Mouse (Mus musculus) heart, postnatal 4 days (tissue): ENCODE results near the gene Prss43. TPM values are rescaled to one million over a fixed set of nuclear protein-coding genes. Genes with fewer than 3 reads are reported as not detected.
"Not testable (repeated sequence)": the region's sequence is repeated elsewhere in the genome, so short reads cannot be mapped to it uniquely, and the experiment has no call there.

Source experiments
- DNase-seq: peaks from one replicate; pipeline ENCODE4 v3.0.0; 2021
- total RNA-seq, 2 experiments: library from RNA; stranded (reverse); gene quantifications; 2 replicates each; pipeline ENCODE4 v1.2.3; 2021

Gene Prss43
- total RNA-seq = not detected

DNA sequence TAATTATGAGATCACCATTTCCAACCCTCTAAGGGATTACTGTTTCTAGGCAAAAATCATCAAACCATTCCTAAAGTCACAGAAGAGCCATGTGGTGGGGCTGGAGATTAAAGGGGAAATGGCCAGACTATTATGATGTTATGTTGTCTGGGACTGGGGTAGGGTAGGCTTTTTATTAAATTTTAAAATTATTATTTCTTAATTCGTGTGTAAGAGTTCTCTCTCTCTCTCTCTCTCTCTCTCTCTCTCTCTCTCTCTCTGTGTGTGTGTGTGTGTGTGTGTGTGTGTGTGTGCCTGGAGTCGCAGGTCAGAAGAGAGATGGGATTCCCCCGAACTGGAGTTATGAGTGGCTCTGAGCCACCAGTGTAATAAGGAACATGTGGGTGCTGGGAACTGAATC, at the start of gene Prss43:
Gene Prss43 (plus strand): TSS at position 301 of the 400 bp plus-strand sequence.
- DNase-seq = no peak

DNA sequence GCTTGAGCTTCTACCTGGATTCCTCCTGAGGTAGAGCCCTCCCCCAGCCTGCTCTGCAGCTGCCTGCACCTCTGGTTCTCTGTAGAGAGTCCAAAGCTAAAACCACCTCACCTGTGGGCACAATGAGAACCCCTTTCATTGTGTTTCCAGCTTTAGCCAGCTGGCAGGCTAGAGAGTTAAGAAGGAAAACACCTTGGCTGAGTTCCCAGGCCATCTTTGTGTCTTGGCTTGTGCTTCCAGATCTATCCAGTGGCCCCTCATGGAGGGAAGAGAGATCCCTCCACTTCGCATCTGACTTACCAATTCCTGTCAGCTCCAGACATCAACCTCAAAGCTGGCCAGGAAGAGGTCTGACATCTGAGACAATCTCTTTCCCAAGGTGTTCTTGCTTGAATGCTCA, 48.4 kb upstream of the Prss43 start:
- DNase-seq = peak; percentile 34

DNA sequence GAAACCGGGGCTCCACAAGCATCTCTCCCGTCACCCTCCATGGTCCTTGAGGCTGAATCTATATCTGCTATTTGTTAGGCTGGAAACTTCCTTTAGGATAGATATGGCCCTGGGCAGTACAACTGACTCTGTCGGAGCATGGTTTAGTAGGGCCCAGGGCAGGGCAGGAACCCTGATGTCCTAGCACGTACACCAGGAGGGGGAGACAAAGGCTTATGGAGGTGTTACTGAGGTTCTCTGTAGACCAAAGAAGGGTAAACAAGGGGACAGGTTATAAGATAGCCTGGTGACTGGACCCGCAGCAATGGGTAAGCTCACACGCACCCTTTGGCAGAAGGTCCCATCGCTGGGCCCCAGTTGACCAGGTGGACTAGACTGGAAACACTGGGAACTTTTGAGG, 47.9 kb upstream of the Prss43 start:
- DNase-seq = no peak

DNA sequence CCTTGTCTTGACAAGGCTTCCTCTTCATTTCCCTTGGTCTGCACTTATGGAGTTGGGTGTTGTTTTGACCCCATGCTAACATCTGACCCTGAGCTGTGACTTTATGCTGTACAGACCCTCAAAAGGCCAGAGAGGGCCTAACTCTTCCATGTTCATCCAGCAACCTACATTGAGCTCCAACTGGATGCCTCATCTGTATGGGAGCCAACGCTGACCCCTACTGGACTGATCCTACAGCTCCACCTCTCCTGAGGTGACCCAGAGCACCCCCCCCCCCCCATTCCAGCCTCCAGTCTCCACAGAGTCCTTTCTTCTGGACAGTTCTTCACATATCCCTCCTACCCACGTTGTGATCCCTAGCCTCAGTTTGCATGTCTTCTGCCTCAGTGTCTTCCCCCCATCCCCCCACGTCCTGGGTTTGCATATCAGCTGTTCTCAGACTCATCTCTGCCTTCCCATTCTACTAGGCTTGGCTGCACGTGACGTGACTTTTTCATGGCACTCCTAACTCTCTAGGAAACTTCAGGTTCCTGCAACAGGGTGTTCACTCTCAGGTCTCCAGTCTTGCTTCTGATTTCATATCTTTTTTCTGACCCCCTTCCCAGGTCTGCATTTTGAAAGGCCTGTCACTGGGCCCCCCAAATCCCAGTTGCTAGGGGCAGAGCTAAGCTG, 47.1 kb upstream of the Prss43 start:
- peak; percentile 53 for DNase-seq

DNA sequence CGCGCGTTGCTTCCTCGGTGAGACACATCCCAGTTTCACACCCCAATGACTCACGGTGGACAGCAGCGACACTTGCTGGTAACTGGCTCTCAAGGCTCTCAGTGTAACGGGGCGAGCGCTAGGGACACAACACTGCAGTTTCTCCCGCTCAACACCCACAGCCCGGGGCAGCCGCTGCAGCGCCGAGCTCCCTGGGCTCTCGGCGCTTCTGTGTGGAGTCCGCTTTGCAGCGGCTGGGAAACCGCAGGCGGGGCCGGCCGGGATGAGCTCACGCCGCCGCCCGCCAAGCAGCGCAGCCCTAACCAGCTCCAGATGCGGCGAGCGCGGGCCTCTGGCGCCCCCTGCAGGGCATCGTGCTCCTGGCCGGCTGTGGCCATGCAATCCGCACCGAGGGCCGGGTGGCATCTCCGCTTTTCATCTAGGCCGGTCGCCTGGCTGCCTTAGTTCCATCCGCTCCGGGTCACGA, 45.2 kb upstream of the Prss43 start:
- peak; percentile 98 for DNase-seq

DNA sequence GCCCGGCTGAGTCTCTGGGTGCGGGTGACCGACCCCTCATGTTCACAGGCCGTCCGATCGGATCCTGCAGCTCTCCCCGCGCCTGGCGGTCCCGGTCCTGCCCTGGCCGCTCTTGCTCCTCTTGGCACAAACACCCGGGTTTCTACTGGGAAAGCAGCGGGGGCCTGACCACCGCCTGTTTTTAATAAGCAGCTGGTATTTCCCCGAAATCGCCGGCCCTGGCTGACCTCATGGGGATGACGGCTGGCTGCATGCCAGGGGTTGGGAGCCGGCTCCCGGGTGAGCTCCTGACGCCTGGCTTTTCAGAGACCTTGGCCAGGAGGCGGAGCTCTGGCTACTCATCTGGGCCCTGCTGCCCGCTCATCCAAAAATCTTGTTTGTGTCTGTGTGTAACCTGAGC, 44.8 kb upstream of the Prss43 start:
- DNase-seq = peak; percentile 95

DNA sequence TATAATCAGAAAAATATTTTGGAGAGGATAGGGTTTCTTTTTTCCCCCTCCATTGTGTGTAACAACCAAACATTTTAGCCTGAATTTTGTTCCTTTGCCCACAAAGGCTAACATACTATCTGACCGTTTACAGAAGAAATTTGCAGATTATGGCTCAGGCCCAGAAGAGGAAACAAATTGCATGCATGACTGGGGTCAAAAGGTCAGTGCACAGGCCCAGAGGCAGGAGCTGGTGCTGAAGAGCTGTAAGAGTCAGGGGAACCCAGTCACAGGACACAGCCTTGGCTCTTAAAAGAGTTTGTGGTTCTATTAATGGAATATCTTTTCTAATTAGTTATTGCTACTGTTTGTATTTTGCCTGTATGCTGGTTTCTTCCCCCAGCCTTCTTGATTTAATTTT, 42.9 kb upstream of the Prss43 start:
- no peak for DNase-seq

DNA sequence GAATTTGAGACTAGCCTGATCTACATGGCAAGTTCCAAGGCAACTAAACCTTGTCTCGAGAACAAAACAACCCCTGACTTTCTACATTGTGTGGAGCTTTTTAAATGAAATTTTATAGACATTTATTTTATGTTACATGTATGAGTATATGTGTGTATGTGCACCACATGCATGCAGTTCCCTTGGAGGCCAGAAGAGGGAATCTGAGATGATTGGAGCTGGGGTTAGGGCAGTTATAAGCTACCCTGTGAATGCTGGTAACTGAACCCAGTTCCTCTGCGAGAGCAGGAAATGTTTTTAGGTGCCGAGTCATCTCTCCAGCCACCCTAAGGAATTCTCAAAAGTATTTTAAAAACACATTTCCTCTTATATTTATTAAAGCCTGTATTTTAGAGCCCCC, 38.3 kb upstream of the Prss43 start:
- DNase-seq = no peak

DNA sequence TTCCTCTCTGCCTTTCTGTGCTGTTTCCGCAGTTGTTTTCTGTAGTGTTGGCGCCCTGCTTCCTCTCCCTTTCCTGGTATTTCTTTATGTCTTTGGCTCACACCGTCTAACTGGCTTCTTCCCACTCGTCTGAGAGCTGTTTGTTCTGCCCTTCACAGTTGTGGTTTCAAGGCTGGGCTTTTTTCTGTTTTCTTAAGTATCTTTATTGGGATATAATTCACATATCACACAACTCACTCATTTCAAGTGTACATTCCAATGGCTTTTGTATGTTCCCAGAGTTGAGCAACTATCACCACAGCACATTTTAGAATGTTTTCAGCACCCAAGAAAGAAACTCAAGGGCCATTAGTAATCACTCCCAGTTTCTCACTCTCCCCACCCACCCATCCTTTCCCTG, 36.0 kb upstream of the Prss43 start:
- no peak for DNase-seq

DNA sequence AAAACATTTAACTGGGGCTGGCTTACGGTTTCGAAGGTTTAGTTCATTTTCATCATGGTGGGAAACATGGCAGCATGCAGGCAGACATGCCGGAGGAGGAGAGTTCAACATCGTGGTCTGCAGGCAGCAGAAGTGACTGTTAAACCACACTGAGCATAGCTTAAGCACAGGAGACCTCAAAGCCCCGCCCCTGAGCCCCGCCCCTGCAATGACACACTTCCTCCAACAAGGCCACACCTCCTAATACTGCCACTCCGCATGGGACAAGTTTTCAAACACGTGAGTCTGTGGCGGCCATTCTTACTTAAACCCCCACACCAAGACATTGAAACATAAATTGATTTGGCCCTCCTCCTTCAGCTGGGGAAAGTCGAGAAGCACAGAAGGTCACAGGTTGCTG, 29.5 kb upstream of the Prss43 start:
- DNase-seq = no peak

DNA sequence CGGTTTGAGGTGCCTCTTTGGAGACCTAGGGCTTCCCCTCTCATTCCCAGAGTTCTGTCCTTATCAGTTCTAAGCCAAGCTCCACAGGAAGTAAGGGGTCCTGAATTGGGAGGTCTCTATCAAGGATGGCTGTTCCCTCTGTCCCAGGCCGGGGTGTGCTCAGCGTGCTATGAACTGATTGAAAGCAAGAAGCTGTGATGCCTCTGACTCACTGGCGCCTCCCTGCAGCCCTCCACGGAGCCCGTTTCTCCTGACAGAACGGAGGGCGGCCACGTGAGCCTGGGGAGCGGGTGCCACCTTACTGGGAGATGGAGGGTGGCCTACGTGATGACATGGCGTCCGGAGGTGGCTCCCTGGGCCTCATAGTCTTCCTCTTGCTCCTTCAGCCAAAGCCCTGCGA, 28.6 kb upstream of the Prss43 start, which contains the start of gene Prss42:
Gene Prss42 (plus strand): TSS at position 301 of the 400 bp plus-strand sequence.
- DNase-seq = no peak

DNA sequence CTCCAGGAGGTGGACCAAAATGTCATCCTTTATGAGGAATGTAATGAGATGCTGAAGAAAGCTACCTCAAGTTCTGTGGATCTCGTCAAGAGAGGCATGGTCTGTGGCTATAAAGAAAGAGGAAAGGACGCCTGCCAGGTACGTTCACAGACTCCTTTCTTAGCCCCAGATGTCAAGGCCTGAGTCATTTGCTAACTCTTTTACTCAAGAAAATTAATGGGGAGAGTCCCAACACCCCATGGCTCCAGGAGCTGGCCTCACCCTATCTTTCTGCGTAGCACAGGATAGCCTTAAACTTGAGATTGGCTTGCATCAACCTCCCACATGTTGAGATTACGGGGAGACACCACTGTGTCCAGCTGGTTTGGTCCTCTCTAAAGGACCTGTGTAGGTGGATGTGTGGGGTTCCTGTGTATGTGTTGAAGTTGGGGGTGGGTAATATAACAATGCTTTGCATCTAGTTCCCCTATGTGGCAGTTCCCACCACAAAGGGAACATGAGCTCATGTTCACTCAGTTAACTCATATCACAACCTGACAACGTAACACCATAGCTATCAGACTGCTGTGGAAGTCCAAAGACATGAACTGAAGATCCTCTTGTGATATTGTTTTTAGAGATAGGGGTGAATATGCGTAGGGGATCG, 25.5 kb upstream of the Prss43 start:
- no peak for DNase-seq

DNA sequence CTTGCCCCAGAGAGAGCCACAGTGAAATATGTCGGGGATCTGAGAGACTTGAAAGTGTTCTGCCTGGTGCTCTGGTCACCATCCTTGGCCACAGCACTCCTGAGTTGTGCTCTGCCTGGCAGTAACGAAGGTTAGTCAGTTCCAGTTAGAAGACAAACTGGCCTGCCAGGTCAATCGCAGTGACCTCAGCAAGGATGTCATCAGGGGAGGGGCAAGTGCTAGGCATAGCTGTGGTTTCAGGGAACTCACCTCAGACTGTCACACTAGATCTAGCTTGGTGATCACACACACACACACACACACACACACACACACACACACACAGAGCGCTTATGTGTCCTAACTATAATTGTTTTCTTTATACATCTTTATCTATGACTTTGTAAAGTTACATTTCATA, 23.2 kb upstream of the Prss43 start:
- no peak for DNase-seq

DNA sequence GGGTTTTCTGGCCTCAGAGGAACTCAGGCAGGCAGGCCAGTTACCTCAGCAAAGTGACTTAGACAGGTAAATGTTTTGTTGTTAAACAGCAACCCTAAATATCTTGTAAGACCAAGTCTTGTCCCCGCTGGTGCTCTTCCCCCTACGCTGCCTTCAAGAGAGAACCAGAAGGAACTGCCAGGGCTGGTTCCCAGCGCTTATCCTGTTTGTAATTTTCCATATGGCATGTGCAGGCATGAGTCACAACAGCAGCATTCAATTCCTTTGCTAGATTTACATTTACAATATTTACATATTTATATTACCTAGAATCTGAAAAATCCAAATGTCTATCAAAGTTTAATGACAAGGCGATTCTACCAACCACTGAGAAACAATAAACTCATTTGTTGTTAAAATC, 16.4 kb upstream of the Prss43 start:
- no peak for DNase-seq

DNA sequence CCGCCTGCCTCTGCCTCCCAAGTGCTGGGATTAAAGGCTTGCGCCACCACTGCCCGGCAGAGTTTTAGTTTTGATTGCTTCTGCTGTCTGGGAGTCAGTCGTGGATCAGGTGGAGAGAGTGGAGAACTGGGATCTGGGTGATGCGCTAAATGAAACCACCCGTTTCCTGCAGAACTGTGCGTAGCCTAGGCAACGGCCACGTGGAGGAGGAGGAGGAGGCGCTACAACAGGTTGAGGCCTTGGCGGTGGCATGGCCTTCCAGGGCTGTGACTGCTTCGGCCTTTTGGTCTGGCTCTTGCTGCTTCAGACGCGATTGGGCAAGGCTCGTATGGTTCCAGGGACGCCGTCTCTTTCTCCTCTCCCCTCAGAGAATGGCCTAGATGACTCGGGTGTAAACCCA, 12.7 kb upstream of the Prss43 start, which contains the start of gene Prss44:
Gene Prss44 (plus strand): TSS at position 206 of the 400 bp plus-strand sequence.
- no peak for DNase-seq

DNA sequence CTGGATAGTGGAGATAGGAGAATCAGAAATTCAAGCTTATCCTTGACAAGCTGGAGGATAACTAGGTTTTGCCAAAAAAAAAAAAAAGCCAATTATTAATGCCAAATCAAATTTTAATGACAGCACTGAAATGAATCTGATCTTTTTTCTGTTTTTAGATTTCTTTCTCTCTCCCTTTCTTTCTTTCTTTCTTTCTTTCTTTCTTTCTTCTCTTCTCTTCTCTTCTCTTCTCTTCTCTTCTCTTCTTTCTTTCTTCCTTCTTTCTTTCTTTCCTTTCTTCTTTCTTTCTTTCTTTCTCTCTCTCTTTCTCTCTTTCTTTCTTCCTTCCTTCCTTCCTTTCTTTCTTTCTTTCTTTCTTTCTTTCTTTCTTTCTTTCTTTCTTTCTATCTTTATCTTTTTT, 5.9 kb upstream of the Prss43 start:
- DNase-seq = not testable (repeated sequence)

DNA sequence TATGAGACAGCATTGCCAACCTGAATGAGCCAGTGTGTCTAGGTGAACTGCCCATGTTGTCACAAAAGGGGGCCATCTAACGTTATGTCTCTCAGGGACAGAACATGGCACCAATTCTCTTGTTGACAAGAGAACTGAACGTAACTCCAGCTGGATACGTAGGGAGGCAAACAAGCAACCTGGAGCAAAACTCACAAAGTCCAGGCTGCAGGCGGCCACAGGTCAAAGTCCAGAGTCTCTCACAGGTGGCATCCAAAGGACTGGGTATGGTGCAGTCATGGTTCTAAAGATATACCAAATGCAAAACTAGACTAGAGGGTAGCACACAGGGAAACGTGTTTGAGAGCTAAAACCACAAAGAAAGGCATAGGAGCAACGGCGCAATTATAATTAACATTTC, 5.1 kb upstream of the Prss43 start:
- DNase-seq = no peak

DNA sequence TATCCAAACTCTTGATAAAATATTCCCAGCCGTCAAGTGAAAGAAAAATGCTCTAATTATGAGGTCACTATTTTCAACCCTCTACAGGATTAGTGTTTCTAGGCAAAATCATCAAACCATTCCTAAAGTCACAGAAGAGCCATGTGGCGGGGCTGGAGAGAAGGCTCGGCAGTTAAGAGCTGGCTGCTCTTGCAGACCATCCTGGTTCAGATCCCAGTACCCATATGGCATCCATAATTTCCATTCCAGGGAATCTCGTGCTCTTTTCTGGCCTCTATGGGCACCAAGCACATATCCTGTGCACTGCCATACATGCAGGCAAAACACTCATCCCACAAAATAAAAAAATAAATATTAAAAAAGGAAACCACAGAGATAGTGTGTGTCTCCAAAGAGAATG, 1.1 kb upstream of the Prss43 start:
- DNase-seq = no peak

DNA sequence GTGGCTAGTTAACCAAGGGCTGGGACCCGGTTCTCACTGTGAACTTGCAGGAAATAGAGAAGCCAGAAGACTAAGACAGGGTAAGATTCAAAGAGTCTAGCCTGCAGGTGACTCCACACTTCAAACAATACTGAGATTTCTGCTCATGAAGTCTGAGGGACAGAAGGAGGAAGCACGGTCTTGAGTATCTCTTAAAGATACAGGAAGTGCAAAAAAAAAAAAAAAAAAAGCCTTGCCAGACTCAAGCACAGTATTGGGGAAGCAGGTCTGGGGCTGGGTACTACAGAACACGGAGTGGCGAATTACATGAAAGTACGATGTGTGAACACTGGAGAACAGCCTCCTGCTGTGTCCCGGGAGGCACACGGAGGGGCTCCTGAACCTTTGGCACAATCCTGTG, 658 bp upstream of the Prss43 start:
- DNase-seq = no peak

DNA sequence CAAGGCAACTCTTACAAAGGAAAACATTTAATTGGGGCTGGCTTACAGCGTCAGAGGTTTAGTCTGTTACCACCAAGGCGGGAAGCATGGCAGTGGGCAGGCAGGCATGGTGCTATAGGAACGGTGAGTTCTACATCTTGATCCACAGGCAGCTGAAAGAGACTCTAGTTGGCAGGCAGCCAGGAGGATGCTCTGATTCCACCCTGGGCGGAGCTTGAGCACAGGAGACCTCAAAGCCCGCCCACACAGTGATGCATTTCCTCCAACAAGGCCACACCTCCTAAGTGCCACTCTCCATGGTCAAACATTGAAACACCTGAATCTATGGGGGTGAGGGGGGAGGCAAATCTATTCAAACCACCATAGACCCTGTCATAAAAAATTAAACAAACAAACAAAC, 6.5 kb downstream of the Prss43 start:
- no peak for DNase-seq

DNA sequence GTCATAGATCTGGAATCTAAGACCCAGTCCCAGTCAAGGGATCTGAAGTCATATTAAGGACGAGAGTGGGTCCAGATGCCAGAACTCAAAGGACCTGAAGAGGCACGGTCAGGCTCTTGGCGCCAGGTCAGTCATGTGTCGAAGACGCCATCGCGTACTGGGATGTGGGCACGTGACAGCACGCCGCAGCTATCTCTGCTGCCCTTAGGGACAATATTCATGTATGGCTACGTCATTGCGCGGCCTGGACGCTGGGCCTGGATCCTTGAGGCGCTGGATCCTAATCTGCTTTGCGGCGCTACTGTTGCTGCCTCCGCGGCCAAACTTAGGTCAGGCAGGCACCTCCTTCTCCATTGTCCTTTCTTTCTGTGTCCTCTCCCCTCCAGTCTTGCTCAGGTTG, 7.9 kb downstream of the Prss43 start, which contains the start of gene Prss45:
Gene Prss45 (plus strand): TSS at position 178 of the 400 bp plus-strand sequence.
- DNase-seq = no peak

DNA sequence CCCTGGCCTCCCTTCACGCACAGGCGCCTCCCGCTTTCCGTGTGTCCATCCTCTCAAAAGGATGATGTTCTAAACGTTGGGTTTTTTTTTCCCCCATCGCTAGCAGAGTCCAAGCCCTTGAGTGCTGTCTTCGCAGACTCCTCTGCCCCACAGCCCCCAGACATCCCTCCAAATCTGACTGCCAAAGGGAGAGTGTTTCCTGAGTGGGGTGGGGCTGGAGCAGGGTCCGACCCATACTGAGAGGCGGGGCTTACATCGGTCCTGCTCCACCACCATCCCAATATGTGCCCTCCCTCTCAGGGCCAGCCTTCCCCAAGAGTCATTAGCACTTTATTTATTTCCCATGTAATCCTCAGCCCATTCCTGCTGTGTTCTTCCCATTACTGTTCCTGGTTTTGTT, 8.5 kb downstream of the Prss43 start:
- no peak for DNase-seq

DNA sequence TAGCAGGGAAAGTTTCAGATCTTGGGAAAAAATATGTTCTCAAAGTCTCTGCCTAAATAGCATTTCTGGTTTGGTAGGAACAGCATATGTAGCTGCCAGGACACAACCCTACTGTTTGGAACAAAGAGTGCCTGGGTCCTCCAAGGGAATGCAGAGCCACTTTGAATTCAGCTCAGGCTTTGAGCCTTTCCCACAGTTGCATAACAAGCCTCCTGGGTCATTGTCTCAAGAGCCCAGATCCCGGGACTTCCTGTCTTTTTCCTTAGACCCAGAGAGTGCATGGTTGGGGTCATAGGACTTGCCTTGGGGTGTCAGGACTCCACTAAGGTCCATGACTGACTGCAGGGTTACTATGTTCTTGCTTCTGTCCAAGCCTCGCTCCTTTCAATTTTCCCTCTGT, 9.6 kb downstream of the Prss43 start:
- no peak for DNase-seq

DNA sequence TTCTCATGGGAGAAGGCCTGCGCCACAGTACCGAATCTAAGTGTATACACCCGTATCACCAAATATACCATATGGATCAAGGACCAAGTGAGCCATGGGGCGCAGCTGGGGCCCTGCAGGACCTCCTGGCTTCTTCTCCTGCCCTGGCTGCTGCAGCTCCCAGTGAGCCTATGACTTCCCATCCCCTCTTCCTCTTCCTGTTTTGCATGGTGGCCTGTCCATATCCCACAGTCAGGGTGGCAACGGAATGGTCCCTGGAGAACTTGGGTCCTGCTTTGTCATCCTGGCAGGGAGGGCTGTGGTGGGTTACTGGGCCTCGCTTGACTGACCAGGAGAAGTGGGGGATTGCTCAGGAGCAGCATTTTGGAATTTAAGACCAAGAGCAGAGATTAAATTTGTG, 14.4 kb downstream of the Prss43 start:
- DNase-seq = no peak
